Mouse (Mus musculus) cortical plate, adult 2 months (tissue): ENCODE measurements around the gene Mical1. TPM values are rescaled to one million over a fixed set of nuclear protein-coding genes. Genes with fewer than 3 reads are reported as not detected.
"Not testable (repeated sequence)": the region's sequence is repeated elsewhere in the genome, so short reads cannot be mapped to it uniquely, and the experiment has no call there.

Source experiments
- H3K27ac ChIP-seq: fragments of 200-500 bp; 2 replicates; pipeline ENCODE4 v1.5.1; 2012; ENCODE audit warnings: low read length, control low read depth, inconsistent platforms; ENCODE audit not compliant: insufficient read depth
- H3K4me1 ChIP-seq: fragments of 200-500 bp; 2 replicates; pipeline ENCODE4 v1.6.1; 2011; ENCODE audit warnings: low read length; ENCODE audit not compliant: control insufficient read depth, insufficient read depth
- H3K4me3 ChIP-seq: fragments of 200-500 bp; 2 replicates; pipeline ENCODE4 v1.5.1; 2011; ENCODE audit warnings: mild to moderate bottlenecking, low read length, control low read depth; ENCODE audit not compliant: insufficient read depth
- CTCF ChIP-seq: fragments of 200-500 bp; IDR thresholded peaks from 2 replicates; pipeline ENCODE4 v1.5.1; 2011; ENCODE audit warnings: mild to moderate bottlenecking, control low read depth, low read length; ENCODE audit not compliant: insufficient read depth; ENCODE audit errors: extremely low read depth
- POLR2A ChIP-seq: fragments of 200-500 bp; IDR thresholded peaks from 2 replicates; pipeline ENCODE4 v1.6.1; 2011; ENCODE audit warnings: mild to moderate bottlenecking, low read length, control low read depth; ENCODE audit not compliant: insufficient read depth; ENCODE audit errors: extremely low read depth
- polyA plus RNA-seq: library from polyadenylated mRNA; depleted of rRNA; stranded (reverse); fragments of >200 nt; gene quantifications from 2 replicates; pipeline ENCODE4 v1.2.3, GENCODE M21; 2012

Mical1 gene
- polyA plus RNA-seq, 1 experiment = 15.3 TPM

DNA sequence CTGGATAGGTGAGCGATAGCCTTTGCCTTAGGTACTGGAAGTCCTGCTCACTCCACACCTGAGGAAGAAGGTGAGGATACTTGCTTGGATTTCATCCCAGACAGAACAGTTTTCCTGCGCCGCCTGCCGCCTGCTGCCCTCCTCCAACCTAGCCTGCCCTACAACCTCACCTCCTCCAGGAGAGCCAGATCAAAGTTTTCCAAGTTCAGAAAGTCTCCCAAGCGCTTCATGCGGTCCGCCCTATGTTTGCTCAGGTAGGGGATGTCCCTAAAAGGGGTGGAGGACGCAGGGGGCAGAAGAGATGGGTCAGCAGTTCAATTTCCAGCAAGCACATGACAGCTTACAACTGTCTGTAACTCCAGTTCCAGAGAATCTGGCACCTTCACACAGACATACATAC lies 13.2 kb downstream of the Mical1 start:
- H3K4me3 ChIP-seq = peak overlapping the region; percentile 88; the same call in 1 of the 2 replicates

DNA sequence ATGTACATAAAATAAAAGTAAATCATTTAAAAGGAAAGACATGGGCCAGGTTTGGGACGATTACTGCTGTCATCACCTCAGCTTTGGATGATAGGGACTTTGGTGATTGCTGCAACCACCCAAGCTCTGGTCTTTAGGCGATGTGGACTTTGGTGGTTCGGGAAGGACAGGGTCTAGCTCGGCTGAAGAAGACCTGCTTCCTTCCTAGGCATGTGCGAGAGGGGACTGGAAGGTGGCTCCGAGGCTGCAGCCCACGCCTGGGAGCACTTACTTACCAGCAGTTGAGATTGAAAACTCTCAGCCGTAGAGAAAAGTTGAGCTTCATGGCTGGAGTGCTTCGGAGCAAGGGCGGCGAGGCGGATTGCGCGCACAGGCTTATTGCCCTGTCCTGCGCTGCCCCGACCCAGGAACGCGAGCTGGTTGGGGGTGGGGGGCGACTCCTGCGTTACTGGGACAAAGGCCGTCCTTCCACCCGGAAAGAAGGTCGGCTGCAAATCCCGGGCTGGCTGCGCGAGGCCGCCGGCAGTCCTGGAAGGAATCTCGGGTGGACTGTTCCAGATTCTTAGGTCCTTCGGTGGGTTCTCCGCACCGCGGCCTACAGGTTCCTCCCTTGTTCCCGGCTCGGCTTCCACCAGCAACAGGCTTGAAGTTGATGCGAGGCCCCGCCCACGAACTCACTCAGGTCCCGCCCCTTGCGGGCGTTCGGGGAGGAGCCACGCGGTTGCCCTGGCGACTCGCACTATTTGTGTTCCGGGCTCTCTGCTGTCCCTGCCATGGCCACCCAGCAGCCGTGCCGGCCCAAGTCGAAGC lies 13.8 kb downstream of the Mical1 start, which contains the start of the genes Smpd2 and Ppil6:
Smpd2 (minus strand) TSS at position 662 of the 810 bp plus-strand sequence.
Ppil6 (plus strand) TSS at position 732 of the 810 bp plus-strand sequence.
- Histone ChIP-seq H3K27ac (peak within 1 kb of the TSS; percentile 62; the same call in 1 of the 2 replicates), H3K4me3 (peak within 1 kb of the TSS; percentile 88), H3K4me1 (no peaks in the 10 kb centered on the region)
- no peak for TF ChIP-seq CTCF
- peak; percentile 63; the same call in 1 of the 2 replicates for TF ChIP-seq POLR2A

More for the DNA sequence above, 13.2 kb downstream of the Mical1 start:
- TF ChIP-seq CTCF = no peak
- TF ChIP-seq POLR2A = no peak
- no peak overlapping the region for H3K27ac ChIP-seq
- H3K4me1 ChIP-seq = no peaks in the 10 kb centered on the region

- TF ChIP-seq POLR2A (no peak), CTCF (no peak)
Measured at GRCm38 (mm10) chr10:41490518-41490873, 14.4 kb downstream of the Mical1 start.

DNA sequence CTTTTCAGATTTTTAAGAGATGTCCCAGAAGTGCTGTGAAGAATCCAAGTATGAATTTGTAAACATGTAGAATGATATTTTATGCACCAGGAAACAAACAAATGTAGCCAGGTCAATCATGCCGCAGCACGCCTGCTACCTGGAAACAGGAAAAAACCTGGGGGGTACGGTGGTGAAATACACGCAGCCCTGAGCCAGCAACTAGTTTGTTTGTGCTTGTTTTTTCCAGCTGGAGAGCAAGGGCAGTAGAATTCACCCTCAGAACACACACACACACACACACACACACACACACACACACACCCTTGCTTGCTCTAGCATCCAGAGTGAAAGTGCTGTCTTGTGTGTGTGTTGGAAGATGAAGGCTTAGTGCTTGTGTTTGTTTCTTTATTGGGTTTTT lies 15.0 kb downstream of the Mical1 start:
- TF ChIP-seq CTCF (no peak), POLR2A (no peak)
- H3K27ac ChIP-seq = no peak overlapping the region
- no peaks in the 10 kb centered on the region for H3K4me1 ChIP-seq
- H3K4me3 ChIP-seq = peak overlapping the region; percentile 88

More at GRCm38 (mm10) chr10:41490518-41490873, 14.4 kb downstream of the Mical1 start:
- no peaks in the 10 kb centered on the region for H3K4me1 ChIP-seq
- peak overlapping the region; percentile 62; the same call in 1 of the 2 replicates for H3K27ac ChIP-seq
- peak overlapping the region; percentile 88 for H3K4me3 ChIP-seq

GRCm38 (mm10) chr10:41500941-41501340 lies 24.8 kb downstream of the Mical1 start:
- Histone ChIP-seq H3K4me3 (no peak overlapping the region), H3K27ac (no peak overlapping the region)

DNA sequence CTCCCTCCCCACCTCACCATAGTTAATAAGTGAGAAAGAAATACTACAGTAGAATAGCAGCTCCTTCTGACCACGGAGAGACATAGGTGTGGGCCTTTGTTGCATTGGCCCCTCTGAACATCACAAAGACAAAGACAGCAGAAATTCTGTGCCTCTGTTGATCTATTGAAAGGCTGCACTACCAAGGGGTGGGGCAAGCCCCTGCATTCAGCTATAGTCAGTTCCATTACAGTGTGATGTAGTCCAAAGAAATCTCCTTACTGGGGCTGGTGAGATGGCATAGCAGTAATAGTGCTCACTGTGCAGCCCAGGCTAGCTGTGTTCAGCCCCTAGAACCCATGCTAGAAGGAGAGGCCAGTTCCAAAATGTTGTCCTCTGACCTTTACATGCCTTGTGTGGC lies 28.9 kb downstream of the Mical1 start:
- H3K27ac ChIP-seq = no peak overlapping the region
- no peak for TF ChIP-seq POLR2A
- no peak for TF ChIP-seq CTCF
- no peak overlapping the region for H3K4me3 ChIP-seq
- H3K4me1 ChIP-seq = no peaks in the 10 kb centered on the region

More at GRCm38 (mm10) chr10:41500941-41501340, 24.8 kb downstream of the Mical1 start:
- TF ChIP-seq CTCF (no peak), POLR2A (no peak)
- H3K4me1 ChIP-seq = no peaks in the 10 kb centered on the region

GRCm38 (mm10) chr10:41505446-41505845 lies 29.3 kb downstream of the Mical1 start:
- H3K27ac ChIP-seq, H3K4me1 ChIP-seq, H3K4me3 ChIP-seq: not testable (repeated sequence)
- TF ChIP-seq CTCF = peak; percentile 76

GRCm38 (mm10) chr10:41509160-41509559 lies 33.0 kb downstream of the Mical1 start:
- no peak for TF ChIP-seq POLR2A
- TF ChIP-seq CTCF = peak; percentile 64
- Histone ChIP-seq H3K4me3 (no peak overlapping the region), H3K27ac (no peak overlapping the region), H3K4me1 (no peaks in the 10 kb centered on the region)

DNA sequence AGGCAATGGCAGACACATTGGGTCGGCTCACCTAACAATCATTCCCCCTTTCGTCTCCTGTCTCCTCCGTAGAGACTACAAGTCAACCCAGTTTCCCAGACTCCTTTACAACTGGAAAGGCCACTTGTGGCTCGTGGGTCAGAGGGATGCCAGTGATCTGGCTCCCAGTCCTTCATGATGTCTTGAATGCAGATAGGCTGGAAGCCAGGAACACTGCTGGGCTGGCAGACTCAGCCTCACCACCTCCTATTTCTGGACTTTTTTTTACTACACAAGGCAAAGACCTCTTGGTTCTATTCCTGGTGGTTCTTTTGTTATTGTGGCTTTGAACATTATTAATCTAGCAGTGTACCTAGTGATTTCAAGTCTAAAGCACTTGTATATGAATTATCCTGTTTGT lies 38.2 kb downstream of the Mical1 start:
- Histone ChIP-seq H3K27ac (no peak overlapping the region), H3K4me3 (no peak overlapping the region), H3K4me1 (no peaks in the 10 kb centered on the region)
- TF ChIP-seq CTCF (no peak), POLR2A (no peak)

DNA sequence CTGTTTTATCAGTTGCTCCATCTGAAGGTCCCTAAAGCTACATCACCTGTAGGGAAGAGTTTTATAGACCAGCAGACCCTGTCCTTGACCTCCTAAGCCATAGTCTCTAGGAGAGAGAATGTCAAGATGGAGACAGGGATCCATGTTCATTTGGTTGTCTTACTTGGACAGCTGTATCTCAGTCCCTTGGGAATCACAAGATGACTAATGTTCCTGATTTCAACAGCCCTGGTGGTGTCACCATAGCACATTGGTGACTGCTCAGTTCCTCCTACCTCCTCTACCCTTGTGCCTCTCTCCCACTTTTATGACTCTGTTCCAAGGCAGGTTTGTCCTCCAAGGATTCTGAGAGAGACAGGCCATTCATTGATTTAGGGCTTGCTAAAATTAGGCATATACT lies 38.8 kb downstream of the Mical1 start:
- no peak overlapping the region for H3K27ac ChIP-seq
- H3K4me3 ChIP-seq = no peak overlapping the region
- no peak for TF ChIP-seq CTCF
- no peak for TF ChIP-seq POLR2A
- H3K4me1 ChIP-seq = no peaks in the 10 kb centered on the region
